Mouse (Mus musculus): ENCODE measurements at regions not wholly inside any gene's neighbourhood (a gene's known extent, or its start where the extent isn't known, plus 50 kb on each side); places are given as distances from the start of the nearest gene placed in this dataset.

DNA sequence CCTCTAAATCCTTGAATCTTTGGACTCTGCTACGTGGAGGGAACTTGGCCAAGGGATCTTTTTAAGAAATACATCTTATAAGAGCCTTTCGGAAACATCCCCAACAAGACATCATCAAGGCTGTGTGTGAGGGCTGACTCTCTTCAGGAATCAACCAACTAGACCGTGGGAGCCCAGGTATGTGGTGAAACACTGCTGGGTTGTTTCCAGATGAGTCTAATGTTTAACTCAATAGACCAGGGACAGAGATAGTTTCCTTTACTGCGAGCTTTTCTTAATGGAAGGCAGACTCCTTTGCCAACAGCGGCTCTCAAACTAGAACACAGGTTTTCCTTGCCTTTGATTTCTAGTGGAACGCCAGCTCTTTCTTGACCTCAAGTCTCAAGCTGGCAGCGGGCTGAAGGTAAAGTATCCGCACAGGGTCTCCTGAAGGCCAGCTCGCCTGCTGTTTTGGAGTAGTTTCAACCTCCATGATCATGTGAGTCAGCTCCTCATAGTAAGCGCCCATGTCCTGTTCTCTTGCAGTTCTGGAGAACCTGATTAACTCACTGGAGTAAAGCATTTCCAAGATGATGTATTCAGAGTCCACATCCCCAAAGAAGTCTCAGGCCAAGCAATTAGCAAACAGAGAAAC, 345.7 kb upstream of the Prkcq start:
- Histone ChIP-seq H3K27ac (ENCODE audit: insufficient read depth, low read length) (no peak overlapping the region), H3K4me3 (ENCODE audit: low read depth, low read length) (no peak overlapping the region), H3K4me1 (ENCODE audit: control insufficient read depth, insufficient read depth, low read length) (no peaks in the 10 kb centered on the region), H3K27me3 (ENCODE audit: control insufficient read depth, insufficient read depth, low read length, poor library complexity, severe bottlenecking) (no peaks in the 10 kb centered on the region), H3K9me3 (replicated peaks; ENCODE audit: control insufficient read depth, insufficient read depth, low read length, poor library complexity, severe bottlenecking) (no peaks in the 10 kb centered on the region), H3K36me3 (ENCODE audit: control insufficient read depth, insufficient read depth, low read length, poor library complexity, severe bottlenecking) (no peaks in the 10 kb centered on the region), H3K9ac (ENCODE audit: low read depth, poor library complexity, severe bottlenecking) (no peak overlapping the region)
- TF ChIP-seq POLR2A (IDR thresholded peaks at IDR 0.05; ENCODE audit: insufficient read depth, low read length) = no peak
- TF ChIP-seq EP300 (IDR thresholded peaks at IDR 0.05; ENCODE audit: insufficient read depth, low read depth, low read length) = no peak
- TF ChIP-seq CTCF (IDR thresholded peaks at IDR 0.05; ENCODE audit: low read depth, low read length) = no peak

DNA sequence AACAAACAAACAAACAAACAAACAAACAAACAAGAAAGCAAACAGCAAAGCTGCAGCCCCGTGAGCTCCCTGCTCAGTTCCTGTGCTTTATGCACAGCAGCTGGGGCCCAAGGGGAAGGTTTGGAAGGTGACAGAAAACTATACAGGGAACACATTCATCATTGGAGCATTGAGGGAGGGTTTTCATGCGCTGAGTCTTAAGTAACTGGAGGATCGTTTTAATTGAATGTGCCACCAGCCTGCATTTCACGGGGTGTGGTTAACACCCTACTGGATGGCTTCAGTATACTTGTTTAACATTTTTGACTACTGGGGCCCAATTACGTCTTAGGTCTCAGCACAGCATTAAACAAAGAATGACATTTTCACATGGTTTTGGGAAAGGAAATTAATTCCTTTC, 331.9 kb upstream of the Prkcq start:
- Histone ChIP-seq H3K9ac (ENCODE audit: low read depth, poor library complexity, severe bottlenecking) (no peak overlapping the region), H3K27ac (ENCODE audit: insufficient read depth, low read length) (no peak overlapping the region), H3K36me3 (ENCODE audit: control insufficient read depth, insufficient read depth, low read length, poor library complexity, severe bottlenecking) (no peaks in the 10 kb centered on the region), H3K9me3 (replicated peaks; ENCODE audit: control insufficient read depth, insufficient read depth, low read length, poor library complexity, severe bottlenecking) (no peaks in the 10 kb centered on the region), H3K27me3 (ENCODE audit: control insufficient read depth, insufficient read depth, low read length, poor library complexity, severe bottlenecking) (no peaks in the 10 kb centered on the region), H3K4me1 (ENCODE audit: control insufficient read depth, insufficient read depth, low read length) (no peaks in the 10 kb centered on the region), H3K4me3 (ENCODE audit: low read depth, low read length) (no peak overlapping the region)
- TF ChIP-seq POLR2A (IDR thresholded peaks at IDR 0.05; ENCODE audit: insufficient read depth, low read length) = no peak
- TF ChIP-seq CTCF (IDR thresholded peaks at IDR 0.05; ENCODE audit: low read depth, low read length) = no peak
- no peak for TF ChIP-seq EP300 (IDR thresholded peaks at IDR 0.05; ENCODE audit: insufficient read depth, low read depth, low read length)

DNA sequence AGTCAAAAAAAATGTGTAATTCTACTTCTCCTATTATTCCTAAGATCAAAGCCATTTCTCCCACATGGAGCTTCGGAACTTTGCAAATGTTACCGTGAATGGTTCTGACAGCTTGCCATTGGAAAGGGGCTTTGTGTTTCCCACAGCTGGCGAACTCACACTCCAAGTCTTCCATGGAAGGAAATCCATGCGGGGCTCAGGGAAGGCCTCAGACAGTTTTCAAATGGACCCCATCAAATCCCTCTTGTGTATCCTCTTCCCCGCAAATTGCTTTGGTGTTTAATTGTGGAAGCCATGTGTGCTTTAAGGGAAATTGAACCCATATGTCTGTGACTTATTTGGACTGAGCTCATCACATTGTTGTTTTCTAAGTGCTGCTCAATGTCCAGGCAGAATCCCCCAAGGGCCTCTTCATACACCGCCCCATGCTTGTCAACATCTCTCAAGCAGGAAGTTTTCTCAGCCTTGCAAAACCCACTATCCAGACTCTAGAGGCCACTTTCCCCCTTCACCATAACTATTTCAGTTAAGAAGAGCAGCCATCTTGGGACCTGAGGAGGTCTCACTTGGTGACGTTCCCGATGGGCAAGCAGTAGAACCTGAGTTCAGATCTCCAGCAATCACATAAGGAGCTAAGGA, 310.1 kb upstream of the Prkcq start:
- Histone ChIP-seq H3K27me3 (ENCODE audit: control insufficient read depth, insufficient read depth, low read length, poor library complexity, severe bottlenecking) (no peaks in the 10 kb centered on the region), H3K4me3 (ENCODE audit: low read depth, low read length) (no peak overlapping the region), H3K9ac (ENCODE audit: low read depth, poor library complexity, severe bottlenecking) (no peak overlapping the region), H3K4me1 (ENCODE audit: control insufficient read depth, insufficient read depth, low read length) (no peaks in the 10 kb centered on the region), H3K9me3 (replicated peaks; ENCODE audit: control insufficient read depth, insufficient read depth, low read length, poor library complexity, severe bottlenecking) (no peaks in the 10 kb centered on the region), H3K36me3 (ENCODE audit: control insufficient read depth, insufficient read depth, low read length, poor library complexity, severe bottlenecking) (no peaks in the 10 kb centered on the region), H3K27ac (ENCODE audit: insufficient read depth, low read length) (no peak overlapping the region)
- TF ChIP-seq EP300 (IDR thresholded peaks at IDR 0.05; ENCODE audit: insufficient read depth, low read depth, low read length) (no peak), POLR2A (IDR thresholded peaks at IDR 0.05; ENCODE audit: insufficient read depth, low read length) (no peak), CTCF (IDR thresholded peaks at IDR 0.05; ENCODE audit: low read depth, low read length) (no peak)

DNA sequence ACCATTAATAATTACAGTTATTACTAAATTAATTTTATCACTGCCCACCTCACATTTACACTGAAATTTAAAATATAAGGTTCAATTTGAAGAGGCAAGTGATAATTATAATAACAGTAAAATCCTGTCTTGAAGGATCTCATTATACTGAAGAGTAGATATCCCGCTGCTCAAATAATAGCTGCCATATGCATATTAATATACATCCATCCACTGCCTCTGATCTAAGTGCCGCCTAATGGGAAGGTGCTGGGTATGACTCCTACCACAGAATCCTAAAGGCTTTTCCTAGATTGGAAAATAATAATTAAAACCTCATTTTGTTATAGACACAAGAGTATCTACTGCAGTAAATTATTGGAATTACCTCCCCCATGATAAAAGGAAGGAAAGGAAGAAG, 307.5 kb upstream of the Prkcq start:
- Histone ChIP-seq H3K27ac (ENCODE audit: insufficient read depth, low read length) (no peak overlapping the region), H3K36me3 (ENCODE audit: control insufficient read depth, insufficient read depth, low read length, poor library complexity, severe bottlenecking) (no peaks in the 10 kb centered on the region), H3K4me3 (ENCODE audit: low read depth, low read length) (no peak overlapping the region), H3K9me3 (replicated peaks; ENCODE audit: control insufficient read depth, insufficient read depth, low read length, poor library complexity, severe bottlenecking) (no peaks in the 10 kb centered on the region), H3K27me3 (ENCODE audit: control insufficient read depth, insufficient read depth, low read length, poor library complexity, severe bottlenecking) (no peaks in the 10 kb centered on the region), H3K9ac (ENCODE audit: low read depth, poor library complexity, severe bottlenecking) (no peak overlapping the region), H3K4me1 (ENCODE audit: control insufficient read depth, insufficient read depth, low read length) (no peaks in the 10 kb centered on the region)
- no peak for TF ChIP-seq POLR2A (IDR thresholded peaks at IDR 0.05; ENCODE audit: insufficient read depth, low read length)
- no peak for TF ChIP-seq EP300 (IDR thresholded peaks at IDR 0.05; ENCODE audit: insufficient read depth, low read depth, low read length)
- no peak for TF ChIP-seq CTCF (IDR thresholded peaks at IDR 0.05; ENCODE audit: low read depth, low read length)

DNA sequence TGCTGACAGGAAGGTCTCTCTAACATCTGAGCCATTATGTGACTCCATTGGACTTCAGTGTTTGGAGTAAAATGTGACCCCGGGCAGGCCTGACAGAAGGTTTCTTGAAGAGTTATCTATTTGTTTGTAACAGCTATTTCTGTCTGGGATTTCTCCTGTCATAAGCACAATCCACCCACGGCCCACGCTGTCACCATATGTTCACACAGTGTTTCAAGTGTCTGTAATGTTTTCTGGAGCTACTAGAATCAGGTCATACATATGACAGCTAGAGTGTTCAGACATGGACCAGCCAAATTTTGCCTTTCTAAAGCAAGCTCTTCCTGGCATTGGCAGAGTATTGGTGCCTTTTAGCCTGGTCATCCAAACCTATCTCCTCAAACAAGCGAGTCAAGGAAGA, 297.6 kb upstream of the Prkcq start:
- no peak for TF ChIP-seq POLR2A (IDR thresholded peaks at IDR 0.05; ENCODE audit: insufficient read depth, low read length)
- TF ChIP-seq CTCF (IDR thresholded peaks at IDR 0.05; ENCODE audit: low read depth, low read length) = no peak
- TF ChIP-seq EP300 (IDR thresholded peaks at IDR 0.05; ENCODE audit: insufficient read depth, low read depth, low read length) = no peak
- Histone ChIP-seq H3K27ac (ENCODE audit: insufficient read depth, low read length) (no peak overlapping the region), H3K9ac (ENCODE audit: low read depth, poor library complexity, severe bottlenecking) (no peak overlapping the region), H3K4me1 (ENCODE audit: control insufficient read depth, insufficient read depth, low read length) (no peaks in the 10 kb centered on the region), H3K27me3 (ENCODE audit: control insufficient read depth, insufficient read depth, low read length, poor library complexity, severe bottlenecking) (no peaks in the 10 kb centered on the region), H3K9me3 (replicated peaks; ENCODE audit: control insufficient read depth, insufficient read depth, low read length, poor library complexity, severe bottlenecking) (no peaks in the 10 kb centered on the region), H3K4me3 (ENCODE audit: low read depth, low read length) (no peak overlapping the region), H3K36me3 (ENCODE audit: control insufficient read depth, insufficient read depth, low read length, poor library complexity, severe bottlenecking) (no peaks in the 10 kb centered on the region)

DNA sequence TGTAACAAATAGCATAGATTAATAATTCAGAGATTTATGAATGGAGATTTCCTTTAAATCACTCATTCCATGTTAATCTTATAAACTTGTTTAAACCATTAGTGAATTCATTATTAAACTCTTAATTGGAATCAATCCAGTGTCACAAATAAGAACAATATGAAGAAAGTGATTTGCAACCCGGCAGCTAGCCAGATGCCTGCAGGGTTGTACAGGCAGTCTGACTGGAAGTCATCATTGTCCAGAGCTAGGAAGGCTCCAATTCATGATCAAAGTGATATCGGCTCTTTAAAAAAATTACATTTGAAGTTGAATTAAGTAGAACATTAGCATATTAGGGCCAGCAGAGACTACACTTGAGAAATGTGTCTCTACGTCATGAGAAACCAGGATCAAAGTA, 270.0 kb upstream of the Prkcq start:
- no peak overlapping the region for H3K27ac ChIP-seq (ENCODE audit: insufficient read depth, low read length)
- no peak overlapping the region for H3K9ac ChIP-seq (ENCODE audit: low read depth, poor library complexity, severe bottlenecking)
- H3K9me3 ChIP-seq (replicated peaks; ENCODE audit: control insufficient read depth, insufficient read depth, low read length, poor library complexity, severe bottlenecking) = 0 out of 2 replicates have a peak, but pooled peaks cover 2% of the 10 kb centered on the region
- no peaks in the 10 kb centered on the region for H3K36me3 ChIP-seq (ENCODE audit: control insufficient read depth, insufficient read depth, low read length, poor library complexity, severe bottlenecking)
- TF ChIP-seq EP300 (IDR thresholded peaks at IDR 0.05; ENCODE audit: insufficient read depth, low read depth, low read length) (no peak), POLR2A (IDR thresholded peaks at IDR 0.05; ENCODE audit: insufficient read depth, low read length) (no peak), CTCF (IDR thresholded peaks at IDR 0.05; ENCODE audit: low read depth, low read length) (no peak)
- no peak overlapping the region for H3K4me3 ChIP-seq (ENCODE audit: low read depth, low read length)
- no peaks in the 10 kb centered on the region for H3K4me1 ChIP-seq (ENCODE audit: control insufficient read depth, insufficient read depth, low read length)
- no peaks in the 10 kb centered on the region for H3K27me3 ChIP-seq (ENCODE audit: control insufficient read depth, insufficient read depth, low read length, poor library complexity, severe bottlenecking)
